Mouse (Mus musculus): Measurements from ENCODE around the gene Nudt14. TPM values are rescaled to one million over a fixed set of nuclear protein-coding genes. Genes with fewer than 3 reads are reported as not detected.

The Nudt14 gene
- total RNA-seq, 2 experiments from 2014 or later = 10.8 to 11.9 TPM

DNA sequence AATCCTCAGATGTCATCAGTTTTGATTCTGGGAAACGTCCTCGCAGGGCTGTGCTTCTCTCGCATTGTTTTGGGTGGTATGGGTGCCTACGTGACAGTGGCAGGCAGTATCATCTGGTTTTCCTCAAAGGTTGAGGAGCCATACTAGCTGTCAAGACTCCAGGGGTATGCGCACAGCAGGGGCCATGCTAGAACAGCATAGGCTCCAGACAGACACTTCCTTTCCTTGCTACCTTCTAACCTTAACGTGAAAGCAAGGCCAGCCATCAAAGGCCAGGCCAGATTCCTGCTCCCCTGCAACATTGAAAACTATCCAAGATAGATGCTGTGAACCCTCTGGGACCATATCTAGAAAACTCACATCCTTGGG lies 8.8 kb upstream of the Nudt14 start:
- DNase-seq (ENCODE audit: extremely low spot score in 1 of 2, low spot score in 1 of 2) = no peak

- peak; percentile 83 to 85 for DNase-seq (ENCODE audit: extremely low spot score in 1 of 2, low spot score in 1 of 2)
Observed at GRCm38 (mm10) chr12:112950040-112950760, 8.3 kb upstream of the Nudt14 start.

- DNase-seq (ENCODE audit: extremely low spot score in 1 of 2, low spot score in 1 of 2) = peak in 1 of 2 experiments; percentile 37
Observed at GRCm38 (mm10) chr12:112947307-112947706, 5.4 kb upstream of the Nudt14 start.

- DNase-seq (ENCODE audit: extremely low spot score in 1 of 2, low spot score in 1 of 2) = no peak
Observed at GRCm38 (mm10) chr12:112943669-112944068, 1.7 kb upstream of the Nudt14 start.

GRCm38 (mm10) chr12:112941156-112941775 lies 658 bp downstream of the Nudt14 start:
- peak in 1 of 2 experiments; percentile 40 for DNase-seq (ENCODE audit: extremely low spot score in 1 of 2, low spot score in 1 of 2)

DNA sequence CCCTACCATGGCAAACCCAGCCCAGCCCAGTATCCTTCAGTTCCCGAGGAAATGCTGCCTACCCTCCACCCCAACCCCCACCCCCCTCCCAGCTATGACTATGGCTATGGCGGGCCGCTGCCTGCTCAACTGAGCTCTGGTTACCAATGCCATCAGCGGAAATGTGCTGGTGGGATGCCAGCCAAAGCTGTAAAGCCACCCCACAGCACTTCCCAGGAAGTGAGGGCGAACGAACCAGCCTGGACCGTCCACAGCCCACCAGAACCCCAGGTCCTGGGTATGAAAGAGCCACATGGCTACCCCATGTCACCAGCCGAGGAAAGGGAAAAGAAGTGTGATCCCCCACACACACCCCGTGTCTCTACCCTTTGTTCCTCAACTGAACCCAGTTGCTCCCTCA lies 1.2 kb downstream of the Nudt14 start:
- DNase-seq (ENCODE audit: extremely low spot score in 1 of 2, low spot score in 1 of 2) = no peak

- no peak for DNase-seq (ENCODE audit: extremely low spot score in 1 of 2, low spot score in 1 of 2)
Observed at GRCm38 (mm10) chr12:112940238-112940637, 1.7 kb downstream of the Nudt14 start.

GRCm38 (mm10) chr12:112938873-112939565 lies 2.9 kb downstream of the Nudt14 start:
- no peak for DNase-seq (ENCODE audit: extremely low spot score in 1 of 2, low spot score in 1 of 2)

- no peak for DNase-seq (ENCODE audit: extremely low spot score in 1 of 2, low spot score in 1 of 2)
Observed at GRCm38 (mm10) chr12:112938366-112938765, 3.6 kb downstream of the Nudt14 start.

- DNase-seq (ENCODE audit: extremely low spot score in 1 of 2, low spot score in 1 of 2) = no peak
Observed at GRCm38 (mm10) chr12:112937906-112938305, 4.0 kb downstream of the Nudt14 start.

DNA sequence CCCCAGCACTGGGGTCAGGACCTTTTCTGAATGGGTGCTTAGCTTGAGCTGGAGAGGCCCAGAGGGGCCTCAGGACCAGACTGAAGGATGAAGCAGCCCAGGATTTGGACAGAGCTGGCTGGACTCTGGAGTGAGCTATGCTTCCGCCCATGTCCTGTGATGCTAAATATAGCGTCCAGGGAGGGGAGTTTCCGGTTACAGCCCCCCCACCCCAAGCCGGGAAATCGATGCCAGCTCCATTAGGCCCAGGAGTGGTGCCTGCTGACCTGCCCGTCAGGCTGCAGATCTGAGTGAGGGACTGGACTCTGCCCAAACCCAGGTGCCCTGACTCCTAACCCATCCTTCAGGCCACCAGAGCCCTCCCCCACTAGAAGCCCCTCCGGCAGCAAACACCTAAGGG lies 9.3 kb downstream of the Nudt14 start:
- no peak for DNase-seq (ENCODE audit: extremely low spot score in 1 of 2, low spot score in 1 of 2)

DNA sequence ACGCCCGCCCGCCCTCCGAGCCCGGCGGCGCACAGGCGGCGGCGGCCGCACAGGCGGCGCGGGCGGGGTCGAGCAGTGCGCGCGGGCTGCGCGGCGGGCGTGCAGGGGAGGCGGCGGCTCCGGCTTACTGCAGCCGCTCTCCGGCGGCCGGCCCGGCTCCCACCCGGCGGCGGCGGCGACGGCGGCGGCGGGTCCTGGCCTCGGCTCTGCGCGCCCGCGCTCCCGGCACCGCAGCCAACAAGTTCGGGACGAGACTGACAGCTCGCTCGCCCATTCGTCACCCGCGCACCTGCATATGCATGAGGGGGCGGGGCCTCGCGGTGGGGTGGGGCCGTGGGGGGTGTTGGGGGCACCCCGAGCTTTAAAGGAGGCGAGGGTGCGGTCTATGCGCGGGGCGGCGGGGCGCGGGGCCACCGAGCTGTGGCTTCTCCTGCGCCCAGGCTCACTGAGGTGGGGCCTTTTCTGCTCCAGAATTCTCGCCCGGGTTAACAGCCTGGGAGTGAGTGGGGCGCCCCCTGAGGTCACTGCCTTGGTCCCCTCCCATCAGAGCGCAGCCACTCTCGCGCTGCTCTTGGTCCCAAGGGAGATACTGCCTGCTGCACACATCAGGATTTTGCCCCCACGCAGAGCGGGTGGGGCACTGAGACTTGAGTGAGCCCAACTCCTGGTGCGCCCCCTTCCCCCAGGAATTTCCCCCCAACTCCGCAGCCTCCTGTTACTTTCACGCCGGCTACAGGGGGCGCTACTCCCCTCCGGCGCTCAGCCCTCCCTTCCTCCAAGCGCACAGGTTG lies 12.2 kb downstream of the Nudt14 start, which contains the start of gene Jag2:
Gene Jag2 (minus strand): TSS at position 215 of the 791 bp plus-strand sequence.
- peak; percentile 59 to 60 for DNase-seq (ENCODE audit: extremely low spot score in 1 of 2, low spot score in 1 of 2)

- peak; percentile 26 to 41 for DNase-seq (ENCODE audit: extremely low spot score in 1 of 2, low spot score in 1 of 2)
Observed at GRCm38 (mm10) chr12:112928401-112929241, 13.3 kb downstream of the Nudt14 start.

DNA sequence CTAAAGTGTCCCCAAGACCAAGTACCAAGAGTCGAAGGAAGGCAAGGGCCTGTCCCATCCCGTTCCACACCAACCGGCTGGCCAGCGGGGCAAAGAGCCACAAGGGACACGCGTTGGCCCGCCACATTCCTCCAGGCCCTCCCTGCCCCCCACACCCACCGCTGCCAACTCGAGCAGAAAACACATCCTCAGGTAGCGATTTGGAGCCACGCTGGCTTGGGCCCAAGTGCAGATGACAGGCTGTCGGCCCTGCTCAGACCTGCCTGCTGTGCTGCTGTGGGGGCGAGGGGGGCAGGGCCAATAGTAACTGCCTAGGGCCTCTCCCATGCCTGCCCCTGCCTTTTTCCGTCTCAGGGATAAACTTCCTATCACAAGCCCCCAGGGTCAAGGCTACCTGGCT lies 14.7 kb downstream of the Nudt14 start:
- no peak for DNase-seq (ENCODE audit: extremely low spot score in 1 of 2, low spot score in 1 of 2)

- no peak for DNase-seq (ENCODE audit: extremely low spot score in 1 of 2, low spot score in 1 of 2)
Observed at GRCm38 (mm10) chr12:112925950-112926349, 16.0 kb downstream of the Nudt14 start.

DNA sequence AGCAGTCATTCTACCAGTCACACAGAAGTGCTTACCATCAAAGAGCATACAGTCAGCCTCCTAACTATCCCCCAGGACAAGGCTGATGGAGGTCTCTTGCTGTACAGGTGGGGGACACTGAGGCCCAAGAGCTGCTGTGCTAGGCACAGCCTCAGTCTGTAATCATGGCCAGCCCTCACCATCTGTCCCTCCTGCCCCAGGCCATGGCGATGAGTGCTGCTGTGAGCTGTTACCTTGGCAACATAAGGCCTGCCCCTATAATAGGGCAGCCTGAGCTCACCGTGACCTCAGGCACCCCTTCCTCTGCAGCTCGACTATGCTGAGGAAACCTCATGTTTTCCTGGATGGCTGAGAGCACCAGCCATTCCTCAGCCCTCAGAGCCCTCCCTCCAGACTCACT lies 19.4 kb downstream of the Nudt14 start:
- DNase-seq (ENCODE audit: extremely low spot score in 1 of 2, low spot score in 1 of 2) = no peak

- no peak for DNase-seq (ENCODE audit: extremely low spot score in 1 of 2, low spot score in 1 of 2)
Observed at GRCm38 (mm10) chr12:112921518-112921917, 20.4 kb downstream of the Nudt14 start.

DNA sequence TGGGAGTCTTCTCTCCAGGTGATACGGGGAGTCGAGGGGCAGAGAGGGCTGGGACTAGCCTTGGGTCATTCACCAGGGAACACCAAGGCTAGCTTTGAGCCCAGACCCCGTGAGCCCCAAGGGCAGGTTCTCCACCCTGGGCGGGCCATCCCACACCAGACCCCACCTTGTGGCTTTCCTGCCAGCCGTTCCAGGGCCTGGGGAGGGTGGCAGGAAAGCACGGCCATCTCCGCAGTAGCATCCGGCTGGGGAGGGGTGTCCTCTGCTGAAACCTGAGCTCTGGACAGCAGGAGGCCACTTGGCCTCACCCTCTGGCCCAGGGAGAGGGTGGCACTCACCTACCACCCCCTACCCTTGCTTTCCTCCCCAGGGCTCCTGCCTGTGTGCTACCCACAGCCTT lies 24.0 kb downstream of the Nudt14 start:
- no peak for DNase-seq (ENCODE audit: extremely low spot score in 1 of 2, low spot score in 1 of 2)

- DNase-seq (ENCODE audit: extremely low spot score in 1 of 2, low spot score in 1 of 2) = no peak
Observed at GRCm38 (mm10) chr12:112917486-112917885, 24.4 kb downstream of the Nudt14 start.

Data from layer of hippocampus, postnatal 25 days (tissue).